Mouse (Mus musculus) brain, embryonic 14.5 days (tissue): ENCODE results near the gene Dmrta2. TPM values are rescaled to one million over a fixed set of nuclear protein-coding genes. Genes with fewer than 3 reads are reported as not detected.

Experiments used
- DNase-seq: peaks from one replicate; pipeline ENCODE4 v3.0.0-alpha.2; 2011; ENCODE audit warnings: low read depth
- CTCF ChIP-seq: fragments of 200-500 bp; IDR thresholded peaks from 2 replicates; pipeline ENCODE4 v1.5.1; 2012; ENCODE audit warnings: inconsistent platforms, mild to moderate bottlenecking, moderate library complexity, borderline replicate concordance; ENCODE audit not compliant: insufficient read depth, insufficient read length; ENCODE audit errors: extremely low read depth
- POLR2A ChIP-seq: fragments of 200-500 bp; IDR thresholded peaks from 2 replicates; pipeline ENCODE4 v1.6.1; 2012; ENCODE audit warnings: mild to moderate bottlenecking, inconsistent platforms, borderline replicate concordance; ENCODE audit not compliant: poor library complexity, insufficient read depth, insufficient read length, severe bottlenecking; ENCODE audit errors: extremely low read depth
- polyA plus RNA-seq: library from polyadenylated mRNA; depleted of rRNA; stranded (reverse); fragments of >200 nt; gene quantifications from 2 replicates; pipeline ENCODE4 v1.2.3, GENCODE M21; 2012

Gene Dmrta2
- polyA plus RNA-seq, 1 experiment: 8.2 TPM

DNA sequence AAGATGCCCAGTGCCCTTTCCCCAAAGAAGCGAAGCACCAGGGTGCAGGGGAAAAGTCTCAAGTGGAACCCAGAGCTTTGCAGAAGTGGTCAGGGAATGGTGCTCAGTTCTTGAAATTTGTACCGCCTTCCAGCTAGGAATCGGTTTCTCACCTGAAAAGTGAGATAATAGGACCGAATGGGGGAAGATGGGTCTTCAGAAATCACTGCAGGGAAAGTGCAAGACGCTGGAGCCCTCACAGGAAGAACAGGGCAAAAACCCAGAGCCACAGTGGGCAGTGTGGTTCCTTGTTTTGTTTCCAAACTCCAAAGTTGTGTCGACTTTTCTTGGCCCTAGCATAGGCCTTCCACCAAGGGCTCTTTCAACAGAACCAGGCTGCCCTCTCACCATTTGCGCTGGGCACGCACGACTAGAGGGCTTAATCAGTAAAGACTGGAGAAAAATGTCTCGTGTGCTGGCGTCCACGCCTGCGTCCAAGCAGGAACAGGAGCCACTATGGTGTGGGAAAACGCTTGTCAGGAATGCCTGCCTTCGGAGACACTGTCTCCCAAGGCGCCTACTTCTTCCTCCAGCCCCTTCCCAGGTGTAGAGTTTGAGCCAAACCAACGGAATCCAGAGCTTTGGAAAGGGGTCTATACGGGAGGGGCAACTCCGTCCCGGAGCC, 3.7 kb upstream of the Dmrta2 start:
- peak; percentile 53 for DNase-seq
- TF ChIP-seq POLR2A: no peak
- no peak for TF ChIP-seq CTCF

DNA sequence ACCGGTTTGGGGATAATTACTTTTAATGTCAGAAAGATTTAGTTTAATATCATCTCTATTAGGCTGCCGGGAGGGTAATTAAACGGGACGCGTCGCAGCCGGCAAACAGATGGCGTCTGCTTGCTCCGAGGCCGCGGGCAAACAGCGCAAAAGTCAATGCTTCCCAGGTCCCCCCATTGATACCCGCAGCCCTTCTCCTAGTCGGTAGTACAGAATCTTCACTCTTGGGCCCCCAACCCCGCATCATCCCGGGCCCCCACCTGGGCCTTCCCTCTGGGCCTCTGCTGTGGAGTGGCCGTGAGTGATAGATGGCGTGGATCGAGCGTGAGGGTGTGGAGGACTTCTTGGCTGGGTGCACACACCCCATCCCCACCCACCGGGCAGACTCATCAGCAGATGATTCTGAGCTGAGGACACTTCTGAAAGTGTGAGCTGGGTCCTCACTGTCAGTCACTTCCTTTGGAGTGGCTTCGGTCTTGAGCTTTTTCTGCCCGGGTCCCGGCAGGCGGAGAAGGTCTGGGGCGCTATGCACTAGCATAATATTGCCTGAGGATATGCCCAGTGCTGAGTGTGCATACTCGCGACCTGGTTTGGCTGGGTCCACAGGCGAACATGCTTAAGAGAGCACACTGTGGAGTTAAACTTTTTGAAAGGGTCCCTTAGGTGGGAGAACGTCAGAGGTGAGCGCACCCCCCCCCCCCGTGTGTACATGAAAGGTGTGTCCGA, 3.0 kb upstream of the Dmrta2 start:
- TF ChIP-seq CTCF: no peak
- no peak for TF ChIP-seq POLR2A
- peak; percentile 57 for DNase-seq

DNA sequence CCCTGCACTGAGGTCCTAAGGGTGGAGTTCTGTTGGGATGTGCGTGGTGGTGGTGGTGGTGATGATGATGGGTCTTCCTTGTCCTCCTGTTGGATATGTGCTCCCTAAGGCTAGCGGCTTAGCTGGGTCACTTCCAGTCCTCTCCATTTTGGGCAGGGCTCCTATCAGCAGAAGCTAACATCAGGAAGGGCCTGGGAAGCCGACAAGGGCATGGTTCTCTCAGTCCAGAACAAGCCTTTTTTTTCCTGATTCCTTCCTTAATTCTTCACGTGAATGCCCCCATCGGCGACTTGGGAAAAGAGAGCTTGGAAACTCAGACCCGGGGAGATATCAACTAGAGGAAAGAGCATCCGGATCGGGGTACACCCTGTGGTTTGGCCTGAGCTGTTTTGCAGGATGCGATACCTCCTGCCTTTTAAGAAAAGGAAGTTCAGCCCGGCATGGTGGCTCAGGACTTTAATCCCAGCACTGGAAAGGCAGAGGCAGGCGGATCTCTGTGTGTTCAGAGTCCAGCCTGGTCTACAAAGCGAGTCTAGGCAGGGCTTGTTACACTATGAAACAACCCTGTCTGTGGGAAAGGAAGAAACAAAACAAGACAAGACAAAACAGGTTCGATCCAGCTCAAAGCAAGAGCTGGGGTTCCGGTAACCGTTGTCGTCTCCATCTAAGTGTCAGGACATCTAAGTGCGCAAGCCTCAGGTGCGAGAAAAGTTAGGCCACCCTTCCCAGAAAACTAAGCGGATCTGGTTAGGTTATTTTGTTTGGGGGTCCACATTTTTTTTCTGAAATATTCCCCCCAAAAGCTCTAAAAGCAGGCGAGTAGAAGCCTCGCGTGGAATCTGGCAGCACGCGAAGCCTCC, 2.2 kb upstream of the Dmrta2 start:
- no peak for TF ChIP-seq POLR2A
- TF ChIP-seq CTCF: no peak

DNA sequence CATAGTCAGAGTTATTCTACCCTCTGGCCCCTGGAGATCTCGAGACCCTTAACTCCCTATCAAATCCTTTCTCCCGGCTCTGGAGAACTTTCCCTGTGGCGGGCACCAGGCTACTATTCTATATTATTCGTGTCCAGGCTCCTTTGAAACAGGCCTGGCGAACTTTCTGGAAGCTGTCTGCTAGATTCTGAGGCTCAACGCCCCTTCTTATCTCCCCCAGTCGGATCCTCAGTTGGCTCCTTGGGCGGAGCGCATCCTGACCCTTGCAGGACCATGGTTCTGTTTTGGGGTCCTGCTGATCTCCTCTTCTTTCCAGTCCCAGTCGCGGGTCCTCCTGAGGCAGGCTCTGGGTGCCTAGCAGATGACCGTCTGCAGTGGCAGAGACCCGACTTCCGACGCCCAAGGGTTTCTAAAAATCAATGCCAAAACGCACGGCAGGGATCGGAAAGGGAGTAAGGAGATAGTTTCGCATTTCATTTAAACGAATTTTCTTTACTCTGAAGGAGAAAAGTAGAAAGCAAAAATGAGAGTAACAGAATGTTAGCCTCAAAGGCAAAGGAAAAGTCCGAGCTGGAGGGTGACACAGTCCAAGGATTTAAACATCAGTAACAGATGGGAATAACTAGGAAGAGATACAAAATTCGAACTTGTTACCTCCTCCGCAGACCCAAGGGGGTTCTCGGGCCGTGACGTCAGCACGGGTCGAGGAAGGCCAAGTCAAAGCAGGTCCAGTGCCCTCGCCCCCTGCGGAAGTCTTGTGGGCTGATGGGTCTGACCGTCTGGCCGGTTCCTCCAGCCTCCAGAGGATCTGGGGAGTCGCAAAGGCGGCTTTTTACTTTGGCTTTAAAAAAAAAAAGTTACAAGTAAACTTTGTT, 1.3 kb upstream of the Dmrta2 start:
- DNase-seq: peak; percentile 47
- no peak for TF ChIP-seq CTCF
- no peak for TF ChIP-seq POLR2A

More for the DNA sequence above, 2.2 kb upstream of the Dmrta2 start:
- DNase-seq: peak; percentile 35

DNA sequence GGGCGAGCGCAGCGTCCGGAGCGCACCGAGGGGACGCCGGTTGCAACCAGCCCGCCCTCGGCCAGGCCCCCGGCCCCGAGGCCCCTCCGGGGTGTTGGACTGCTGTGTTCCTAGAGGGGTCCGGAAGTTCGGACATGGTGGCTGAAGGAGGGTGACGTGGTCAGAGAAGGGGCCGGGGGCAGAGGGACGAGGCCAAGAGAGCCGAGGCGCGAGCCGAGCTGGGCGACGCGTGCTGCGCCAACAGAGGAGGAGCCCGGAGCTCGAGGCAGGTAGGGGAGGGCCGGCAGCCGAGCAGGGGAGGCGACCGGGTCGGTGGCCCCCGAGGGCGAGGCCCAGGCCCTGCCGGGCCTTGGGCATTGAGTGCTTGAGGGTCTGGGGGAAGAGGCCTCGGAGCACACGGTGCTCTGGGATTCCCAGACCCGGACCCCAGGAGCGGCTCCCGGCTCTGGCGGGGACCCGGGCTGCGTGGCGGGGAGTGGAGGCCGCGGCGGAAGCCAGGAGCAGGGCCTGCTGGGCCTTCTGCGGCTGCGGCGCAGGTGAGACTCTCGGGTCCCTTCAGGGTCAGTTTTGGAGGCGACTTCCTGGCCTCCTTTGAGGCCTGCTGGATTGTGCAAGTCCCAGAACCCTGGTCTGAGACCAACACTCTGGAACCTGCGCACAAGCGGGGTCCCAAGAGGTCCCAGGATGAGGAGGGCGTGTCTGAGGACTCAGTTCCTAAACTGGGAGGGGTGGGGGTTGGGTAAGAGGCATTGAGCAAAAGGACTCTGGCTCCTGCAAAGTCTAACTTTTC, 410 bp downstream of the Dmrta2 start:
- TF ChIP-seq POLR2A (peak; percentile 64), CTCF (no peak)
- peak; percentile 70 for DNase-seq

DNA sequence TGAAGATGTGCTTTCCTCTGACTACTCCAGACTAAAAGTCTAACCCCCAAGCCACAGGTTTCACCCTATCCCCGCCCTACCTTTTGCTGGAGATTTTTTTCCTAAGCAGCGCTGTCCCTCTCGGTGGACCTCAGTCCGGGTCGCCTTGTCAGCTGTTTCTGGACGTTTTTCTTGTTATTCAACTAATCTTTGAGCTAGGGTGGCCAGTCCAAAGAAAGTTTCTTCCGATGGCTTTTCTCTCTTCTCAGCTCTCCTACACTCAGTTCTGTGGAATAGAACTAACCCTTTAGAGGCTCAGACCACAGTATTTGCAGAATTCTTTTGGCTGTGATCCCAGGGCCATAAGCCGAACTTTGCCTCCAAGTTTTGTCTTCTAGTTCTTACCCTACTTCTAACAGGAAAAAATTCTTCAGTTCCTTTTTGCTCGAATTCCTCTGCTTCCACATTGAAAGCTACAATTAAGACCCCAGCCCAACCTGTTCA, 1.0 kb downstream of the Dmrta2 start:
- no peak for TF ChIP-seq POLR2A
- no peak for TF ChIP-seq CTCF
- peak; percentile 37 for DNase-seq

DNA sequence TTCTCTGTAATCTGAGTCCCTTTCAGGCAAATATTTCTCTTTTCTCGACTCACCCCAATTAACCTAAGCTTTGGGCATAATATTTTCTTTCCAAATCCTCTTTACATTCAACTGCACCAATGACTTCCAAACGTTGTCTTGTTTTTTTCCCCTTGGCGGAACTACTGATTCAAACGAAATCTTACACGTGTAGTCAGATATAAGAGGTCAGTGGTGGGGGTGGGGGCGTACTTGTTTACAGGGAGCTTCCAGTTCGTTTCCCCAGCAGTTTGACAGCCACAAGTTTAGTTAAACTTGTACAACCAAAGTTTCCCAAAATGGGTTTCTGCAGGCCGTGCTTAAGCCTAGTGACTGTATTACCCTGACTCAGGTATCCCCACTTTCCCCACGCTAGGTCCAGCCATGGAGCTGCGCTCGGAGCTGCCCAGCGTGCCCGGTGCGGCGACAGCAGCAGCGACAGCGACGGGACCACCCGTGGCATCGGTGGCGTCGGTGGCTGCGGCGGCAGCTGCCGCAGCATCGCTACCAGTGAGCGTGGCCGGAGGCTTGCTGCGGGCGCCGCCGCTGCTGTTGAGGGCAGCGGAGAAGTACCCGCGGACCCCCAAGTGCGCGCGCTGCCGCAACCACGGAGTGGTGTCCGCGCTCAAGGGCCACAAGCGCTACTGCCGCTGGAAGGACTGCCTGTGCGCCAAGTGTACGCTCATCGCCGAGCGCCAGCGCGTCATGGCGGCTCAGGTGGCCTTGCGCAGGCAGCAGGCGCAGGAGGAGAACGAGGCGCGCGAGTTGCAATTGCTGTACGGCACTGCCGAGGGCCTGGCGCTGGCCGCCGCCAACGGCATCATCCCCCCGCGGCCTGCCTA, 1.8 kb downstream of the Dmrta2 start:
- DNase-seq: peak; percentile 74
- TF ChIP-seq CTCF (no peak), POLR2A (no peak)

DNA sequence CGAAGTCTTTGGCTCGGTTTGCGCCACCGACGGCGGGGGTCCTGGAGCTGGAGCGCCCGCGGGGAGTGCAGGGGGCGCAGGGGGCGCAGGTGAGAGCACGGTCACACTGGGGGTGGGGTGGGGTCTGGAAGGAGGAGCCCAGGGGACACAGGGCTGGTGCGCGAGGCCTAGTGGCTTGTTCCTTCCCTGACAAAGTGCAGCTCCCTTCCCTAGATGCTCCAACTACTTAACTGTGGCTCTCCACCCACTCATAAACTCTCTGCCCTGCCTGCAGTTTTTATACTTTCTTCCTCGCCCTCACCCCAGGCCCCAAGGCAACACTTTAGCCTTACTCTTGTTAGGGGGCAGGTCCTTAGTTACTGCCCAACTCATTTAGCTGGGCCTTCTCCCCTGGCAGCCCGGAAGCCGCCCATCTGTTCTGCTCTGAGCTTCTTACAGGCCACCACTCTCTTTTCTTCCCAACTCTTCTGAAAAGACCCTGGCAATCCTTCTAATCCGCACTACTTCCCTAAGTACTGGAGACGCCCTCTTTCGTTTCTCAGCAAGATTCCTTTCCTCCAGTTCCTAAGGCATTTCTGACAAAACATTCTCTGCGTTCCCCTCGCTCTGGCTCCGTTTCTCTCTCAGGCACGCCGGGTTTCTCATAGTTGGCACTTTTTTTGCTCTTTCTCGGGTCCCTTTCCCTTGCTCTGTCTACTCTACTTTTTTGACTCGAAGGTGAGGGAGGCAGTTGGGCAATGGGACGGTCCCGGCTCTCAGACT, 2.6 kb downstream of the Dmrta2 start:
- TF ChIP-seq POLR2A: no peak
- no peak for TF ChIP-seq CTCF
- peak; percentile 81 for DNase-seq

DNA sequence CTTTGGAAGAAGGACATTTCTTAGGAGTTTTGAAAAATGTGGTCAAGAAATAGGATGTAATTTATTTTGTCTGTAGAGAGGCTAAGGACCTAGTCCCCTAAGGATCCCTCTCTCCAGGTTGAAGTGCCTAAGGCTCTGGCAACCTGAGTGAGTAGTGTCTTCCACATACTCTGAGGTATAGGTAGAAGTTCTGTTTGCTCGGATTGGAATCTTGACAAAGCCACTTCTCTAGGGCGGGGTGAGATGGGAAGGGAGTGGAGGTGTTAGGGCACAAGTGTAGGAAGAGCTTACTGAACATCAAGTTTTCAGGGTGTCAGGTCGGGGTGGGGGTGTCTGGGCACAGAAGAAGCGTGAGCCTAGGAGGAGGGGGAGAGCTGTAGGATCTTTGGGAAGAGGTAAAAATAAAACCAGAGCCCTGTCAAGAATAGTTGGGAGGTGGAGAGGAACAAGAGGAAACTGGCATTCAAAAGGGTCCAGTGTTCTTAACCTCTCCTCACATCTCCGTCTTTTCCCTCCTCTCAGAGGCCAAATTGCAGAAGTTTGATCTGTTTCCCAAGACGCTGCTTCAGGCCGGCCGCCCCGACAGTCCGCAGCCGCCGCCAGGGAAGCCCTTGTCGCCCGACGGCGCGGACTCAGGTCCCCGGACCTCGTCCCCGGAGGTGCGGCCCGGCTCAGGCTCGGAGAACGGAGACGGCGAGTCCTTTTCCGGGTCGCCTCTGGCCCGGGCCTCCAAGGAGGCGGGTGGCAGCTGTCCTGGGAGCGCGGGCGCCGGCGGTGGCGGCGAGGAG, 3.4 kb downstream of the Dmrta2 start:
- DNase-seq: peak; percentile 54
- TF ChIP-seq CTCF (no peak), POLR2A (no peak)
